Mouse (Mus musculus): ENCODE measurements around the gene Gm45623. TPM values are rescaled to one million over a fixed set of nuclear protein-coding genes. Genes with fewer than 3 reads are reported as not detected.
A peak's percentile ranks its signal among the peaks of the same experiment; 100 is the strongest.

Gm45623 gene
- not detected in 2 replicates for polyA plus RNA-seq (2016; fragmentation: Nextera tagmentation; extraction: Ambion mirVana)

DNA sequence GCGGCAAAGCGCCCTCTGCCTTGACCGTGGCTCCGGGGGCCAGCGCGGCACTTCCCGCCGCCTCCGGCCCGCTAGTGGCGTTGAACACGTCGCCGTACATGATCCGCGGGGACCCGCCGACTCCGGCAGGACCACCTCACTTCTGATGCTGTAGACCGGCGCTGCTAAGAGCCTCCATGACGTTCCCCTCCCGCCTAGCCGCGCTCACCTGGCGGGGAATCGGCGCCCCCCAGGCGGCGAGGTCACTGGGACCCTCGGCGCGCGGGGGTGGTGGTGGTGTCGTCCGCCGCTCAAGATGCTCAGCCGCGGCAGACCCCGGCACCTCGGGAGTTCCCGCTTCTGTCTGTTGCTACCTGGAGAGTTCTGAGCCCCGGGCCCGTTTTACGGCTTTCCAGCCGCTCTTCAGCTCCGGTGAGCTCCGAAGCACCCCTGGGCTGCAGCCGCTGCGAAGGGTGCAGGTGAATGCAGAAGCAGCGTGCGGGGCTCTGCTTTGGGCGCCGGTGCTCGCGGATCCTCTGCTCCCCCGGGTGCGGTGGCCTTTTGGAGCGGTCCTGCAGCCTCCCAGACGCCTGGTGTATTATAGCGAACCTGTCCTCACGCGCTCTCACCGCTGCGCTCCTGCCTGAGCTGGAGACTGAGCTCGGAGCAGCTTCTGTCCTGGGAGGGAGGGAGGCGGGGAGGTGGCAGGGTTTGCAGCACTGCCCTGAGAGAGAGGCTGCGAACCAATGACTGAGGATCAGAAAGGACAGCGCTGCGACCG lies at the start of gene Gm45623:
Gene Gm45623 (minus strand): TSS at position 636 of the 760 bp plus-strand sequence.
- no peaks in the 10 kb centered on the region for H3K9me3 ChIP-seq (replicated peaks)
- no peaks in the 10 kb centered on the region for H3K36me3 ChIP-seq
- peak within 1 kb of the TSS; percentile 59 for H3K4me3 ChIP-seq
- H3K4me1 ChIP-seq = peaks cover 29% of the 10 kb centered on the region
- peak within 1 kb of the TSS; percentile 67 for H3K27ac ChIP-seq
- peaks cover 96% of the 10 kb centered on the region for H3K27me3 ChIP-seq (ENCODE audit: low read depth, poor library complexity, severe bottlenecking)
- WGBS = under 1% methylated on average over 71 of the region's 71 CpGs
- DNase-seq (ENCODE audit: low spot score) = peak; percentile 66

DNA sequence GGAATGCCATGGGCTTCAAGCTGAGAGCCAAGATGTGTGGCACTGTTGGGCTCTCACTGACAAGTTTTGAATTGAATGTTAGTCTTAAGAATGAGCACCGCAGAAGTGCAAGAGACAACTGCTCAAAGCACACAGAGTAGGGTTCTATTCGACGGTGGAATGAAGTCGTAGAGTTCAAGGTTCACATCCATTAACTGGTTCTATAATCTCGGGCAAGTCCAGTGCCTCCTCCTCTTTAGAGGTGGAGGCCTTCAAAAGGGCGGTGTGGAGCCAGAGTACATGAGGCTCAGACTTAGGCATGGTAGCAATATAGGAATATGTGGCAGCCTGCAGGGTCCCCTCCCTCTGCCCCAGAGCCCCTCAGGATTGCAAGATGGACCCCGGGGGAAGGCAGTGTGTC lies 43.8 kb upstream of the Gm45623 start:
- WGBS = 91% methylated on average over 7 of the region's 7 CpGs
- no peak for DNase-seq (ENCODE audit: low spot score)
- peaks cover 4% of the 10 kb centered on the region for H3K4me1 ChIP-seq
- no peak overlapping the region for H3K4me3 ChIP-seq
- H3K36me3 ChIP-seq = no peaks in the 10 kb centered on the region
- H3K9me3 ChIP-seq (replicated peaks) = no peaks in the 10 kb centered on the region
- no peak overlapping the region for H3K27ac ChIP-seq
- no peaks in the 10 kb centered on the region for H3K27me3 ChIP-seq (ENCODE audit: low read depth, poor library complexity, severe bottlenecking)

DNA sequence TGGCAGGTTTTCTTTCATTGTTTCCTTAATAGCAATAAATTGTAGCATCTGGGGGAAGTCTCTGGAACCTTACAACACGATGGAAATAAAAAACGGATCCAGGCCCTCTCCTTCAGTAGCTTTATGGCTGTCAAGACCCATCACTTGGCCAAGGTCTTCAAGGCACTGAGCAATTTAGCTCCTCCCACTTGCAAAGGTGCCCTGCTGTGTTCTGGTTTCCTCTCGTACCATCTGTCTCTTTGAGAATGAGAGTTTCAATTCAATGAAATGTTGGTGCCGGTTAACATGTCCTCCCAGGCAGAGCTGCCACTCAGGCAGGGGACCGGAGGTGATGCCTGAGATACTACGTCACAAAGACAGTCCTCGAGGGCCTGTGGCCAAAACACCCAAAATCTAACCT lies 41.9 kb upstream of the Gm45623 start:
- no peak overlapping the region for H3K27ac ChIP-seq
- H3K4me1 ChIP-seq = peaks cover 10% of the 10 kb centered on the region
- H3K27me3 ChIP-seq (ENCODE audit: low read depth, poor library complexity, severe bottlenecking) = no peaks in the 10 kb centered on the region
- H3K36me3 ChIP-seq = no peaks in the 10 kb centered on the region
- no peak overlapping the region for H3K4me3 ChIP-seq
- 85% methylated on average over 7 of the region's 7 CpGs for WGBS
- DNase-seq (ENCODE audit: low spot score) = no peak
- H3K9me3 ChIP-seq (replicated peaks) = no peaks in the 10 kb centered on the region

DNA sequence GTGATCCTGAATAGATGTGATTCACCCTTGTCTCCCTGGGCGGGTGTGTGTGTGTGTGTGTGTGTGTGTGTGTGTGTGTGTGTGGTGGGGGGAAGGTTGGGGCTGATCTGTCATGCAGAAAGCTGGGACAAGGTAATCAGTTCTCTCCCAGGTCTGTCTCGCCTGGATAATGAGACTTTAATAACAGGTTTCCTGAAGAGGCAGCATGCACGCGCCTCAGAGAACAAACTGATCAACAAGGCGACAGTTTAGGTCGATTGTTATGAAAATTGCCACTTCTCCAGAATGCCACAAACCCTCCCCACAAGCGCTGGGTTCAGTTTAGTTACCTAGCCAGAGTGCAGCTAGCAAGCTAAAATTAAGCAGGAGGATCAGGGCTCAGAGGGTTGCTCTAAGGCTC lies 40.8 kb upstream of the Gm45623 start:
- no peaks in the 10 kb centered on the region for H3K36me3 ChIP-seq
- H3K4me1 ChIP-seq = peaks cover 20% of the 10 kb centered on the region
- H3K27ac ChIP-seq = 0 out of 2 replicates have a peak overlapping the region, but pooled peaks have one; percentile 6
- WGBS = 65% methylated on average over 7 of the region's 7 CpGs
- no peak for DNase-seq (ENCODE audit: low spot score)
- H3K9me3 ChIP-seq (replicated peaks) = no peaks in the 10 kb centered on the region
- no peaks in the 10 kb centered on the region for H3K27me3 ChIP-seq (ENCODE audit: low read depth, poor library complexity, severe bottlenecking)
- no peak overlapping the region for H3K4me3 ChIP-seq

DNA sequence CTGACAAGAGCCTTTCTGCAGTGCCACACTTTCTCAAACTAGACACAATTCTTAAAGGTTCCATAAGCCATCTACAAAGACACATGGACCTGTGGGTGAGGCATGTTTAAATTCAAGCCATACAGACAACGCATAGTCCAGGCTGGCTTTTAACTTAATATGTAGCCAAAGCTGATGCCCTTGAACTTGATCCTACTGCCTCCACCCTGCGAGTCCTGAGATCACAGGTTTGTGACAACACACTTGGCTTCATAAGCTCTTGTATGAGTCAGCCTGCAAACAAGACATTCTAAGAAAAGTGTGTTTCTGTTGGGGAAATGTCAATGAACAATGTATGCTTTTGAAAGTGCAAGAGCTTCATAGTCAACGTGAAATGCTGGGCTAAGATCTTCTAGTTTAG lies 39.2 kb upstream of the Gm45623 start:
- H3K9me3 ChIP-seq (replicated peaks) = no peaks in the 10 kb centered on the region
- 92% methylated on average over 3 of the region's 3 CpGs for WGBS
- peaks cover 25% of the 10 kb centered on the region for H3K4me1 ChIP-seq
- H3K27ac ChIP-seq = no peak overlapping the region
- H3K27me3 ChIP-seq (ENCODE audit: low read depth, poor library complexity, severe bottlenecking) = no peaks in the 10 kb centered on the region
- no peaks in the 10 kb centered on the region for H3K36me3 ChIP-seq
- DNase-seq (ENCODE audit: low spot score) = no peak
- H3K4me3 ChIP-seq = no peak overlapping the region

DNA sequence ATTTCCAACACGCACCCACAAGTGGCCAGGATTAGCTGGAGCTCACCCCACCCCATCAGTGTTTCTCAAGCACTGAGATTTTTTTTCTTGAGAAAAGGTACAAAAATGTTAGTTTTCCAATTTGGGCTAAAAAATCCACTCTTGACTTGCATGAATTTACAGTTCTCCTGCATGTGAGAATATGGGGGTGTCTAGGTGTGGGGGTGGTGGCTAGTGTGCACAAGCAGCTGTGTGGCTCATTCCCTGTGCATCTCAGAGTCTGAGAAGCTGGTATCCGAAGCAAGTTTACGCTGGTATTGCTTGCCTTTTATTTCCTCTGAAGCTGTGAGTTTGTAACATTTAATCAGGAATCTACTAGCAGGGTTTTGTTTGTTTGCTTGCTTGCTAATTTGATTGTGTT lies 37.1 kb upstream of the Gm45623 start:
- DNase-seq (ENCODE audit: low spot score) = no peak
- H3K27me3 ChIP-seq (ENCODE audit: low read depth, poor library complexity, severe bottlenecking) = no peaks in the 10 kb centered on the region
- 95% methylated on average over 3 of the region's 3 CpGs for WGBS
- no peak overlapping the region for H3K4me3 ChIP-seq
- no peaks in the 10 kb centered on the region for H3K9me3 ChIP-seq (replicated peaks)
- H3K36me3 ChIP-seq = no peaks in the 10 kb centered on the region
- no peak overlapping the region for H3K27ac ChIP-seq
- H3K4me1 ChIP-seq = peaks cover 27% of the 10 kb centered on the region

DNA sequence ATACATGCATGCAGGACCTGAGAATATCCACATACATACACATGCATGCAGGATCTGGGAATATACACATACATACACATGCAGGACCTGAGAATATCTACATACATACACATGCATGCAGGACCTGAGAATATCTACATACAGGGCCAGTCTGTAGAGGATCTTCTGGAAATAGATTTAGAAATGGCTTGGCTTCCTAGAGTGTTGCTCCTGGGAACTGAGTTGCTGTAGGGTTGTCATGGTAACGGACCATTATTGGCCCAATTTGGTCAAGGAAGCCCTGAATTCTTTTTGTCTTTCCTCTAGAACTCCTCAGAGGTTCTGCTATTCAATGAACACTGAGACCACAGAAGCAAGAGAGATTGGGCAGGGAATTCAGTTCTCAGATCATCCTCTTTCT lies 29.0 kb upstream of the Gm45623 start:
- no peaks in the 10 kb centered on the region for H3K9me3 ChIP-seq (replicated peaks)
- H3K27ac ChIP-seq = no peak overlapping the region
- H3K4me1 ChIP-seq = 0 out of 2 replicates have a peak, but pooled peaks cover 4% of the 10 kb centered on the region
- H3K27me3 ChIP-seq (ENCODE audit: low read depth, poor library complexity, severe bottlenecking) = no peaks in the 10 kb centered on the region
- H3K4me3 ChIP-seq = no peak overlapping the region
- no peak for DNase-seq (ENCODE audit: low spot score)
- no peaks in the 10 kb centered on the region for H3K36me3 ChIP-seq
- WGBS = 85% methylated on average over 1 of the region's 1 CpGs

DNA sequence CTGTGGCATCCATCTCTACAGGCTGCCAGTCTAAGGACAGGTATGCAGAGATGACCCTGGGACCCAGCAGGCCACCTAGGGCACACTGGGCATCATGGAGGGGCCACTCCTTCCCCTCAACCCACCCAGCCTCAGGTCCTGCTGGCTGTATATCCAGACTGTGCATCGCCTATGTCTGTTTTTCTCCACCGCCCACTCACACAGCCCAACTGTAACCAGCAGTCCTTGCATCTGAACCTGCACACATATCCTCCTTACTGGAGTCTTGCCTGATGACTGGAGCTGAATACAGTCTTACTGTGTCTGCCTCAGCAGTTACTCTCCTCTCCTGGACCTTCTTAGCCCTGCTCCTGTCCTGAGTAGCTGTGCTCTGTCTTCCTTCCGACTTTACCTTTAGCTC lies 28.1 kb upstream of the Gm45623 start:
- Histone ChIP-seq H3K9me3 (replicated peaks) (no peaks in the 10 kb centered on the region), H3K4me1 (0 out of 2 replicates have a peak, but pooled peaks cover 4% of the 10 kb centered on the region), H3K27ac (no peak overlapping the region), H3K4me3 (no peak overlapping the region), H3K27me3 (ENCODE audit: low read depth, poor library complexity, severe bottlenecking) (no peaks in the 10 kb centered on the region), H3K36me3 (no peaks in the 10 kb centered on the region)
- 91% methylated on average over 3 of the region's 3 CpGs for WGBS
- no peak for DNase-seq (ENCODE audit: low spot score)

DNA sequence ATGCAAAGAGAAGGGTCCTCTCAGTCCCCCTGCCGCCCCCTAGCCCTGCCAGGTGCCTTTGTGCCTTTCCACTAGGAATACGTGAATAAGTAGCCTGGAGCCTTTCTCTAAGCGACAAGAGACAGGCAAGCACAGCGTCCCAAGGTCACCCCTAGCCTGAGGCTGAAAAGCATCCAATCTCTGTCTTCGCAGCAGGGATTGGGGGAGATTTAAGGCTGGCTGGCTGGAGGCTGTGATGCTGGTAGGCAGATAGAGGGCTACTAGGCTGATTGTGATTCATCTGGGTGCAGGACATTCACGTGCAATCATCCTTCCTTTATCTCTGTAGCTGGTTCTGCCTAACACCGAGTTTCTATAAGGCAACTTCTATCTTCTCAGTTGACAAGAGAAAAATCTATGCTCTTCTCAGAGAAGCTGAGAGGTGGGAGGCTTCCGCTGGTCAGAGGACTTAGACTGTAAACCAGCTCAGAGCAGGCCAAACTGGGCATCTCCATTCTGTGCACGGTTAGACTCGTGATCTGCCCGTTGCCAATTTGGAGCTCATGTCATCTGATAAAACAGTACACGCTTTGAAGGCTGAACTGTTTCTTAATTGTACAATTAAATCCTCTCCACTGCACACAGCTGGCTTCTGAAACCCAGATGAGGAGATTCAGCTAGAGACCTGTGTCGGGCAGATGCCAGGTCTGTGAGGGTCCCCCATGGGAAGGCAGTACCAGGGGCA lies 27.3 kb upstream of the Gm45623 start:
- Histone ChIP-seq H3K4me3 (no peak overlapping the region), H3K27me3 (ENCODE audit: low read depth, poor library complexity, severe bottlenecking) (no peaks in the 10 kb centered on the region), H3K4me1 (peaks cover 10% of the 10 kb centered on the region; the same call in 1 of the 2 replicates), H3K9me3 (replicated peaks) (no peaks in the 10 kb centered on the region), H3K36me3 (no peaks in the 10 kb centered on the region), H3K27ac (no peak overlapping the region)
- WGBS = 73% methylated on average over 13 of the region's 13 CpGs
- no peak for DNase-seq (ENCODE audit: low spot score)

DNA sequence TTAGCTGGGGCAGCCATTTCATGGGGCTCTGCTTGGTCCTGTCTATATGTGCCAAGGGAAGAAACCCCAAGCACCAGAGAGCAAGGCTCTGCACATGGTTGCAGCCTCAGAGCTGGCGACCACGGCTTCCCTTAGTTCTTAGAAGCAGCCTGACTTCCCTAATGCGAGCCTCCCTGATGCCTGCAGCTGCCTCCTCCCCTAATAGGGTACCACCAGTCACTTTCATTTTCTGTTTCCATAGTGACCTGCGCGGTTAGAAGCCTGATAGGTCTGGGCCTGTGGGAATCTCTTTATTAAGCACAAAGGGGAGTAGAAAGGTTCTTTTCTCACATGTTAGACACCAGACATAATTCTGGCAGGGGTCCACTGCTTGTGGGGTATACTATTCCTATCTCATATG lies 20.7 kb upstream of the Gm45623 start:
- Histone ChIP-seq H3K27ac (no peak overlapping the region), H3K4me1 (peaks cover 43% of the 10 kb centered on the region), H3K4me3 (no peak overlapping the region), H3K27me3 (ENCODE audit: low read depth, poor library complexity, severe bottlenecking) (no peaks in the 10 kb centered on the region), H3K9me3 (replicated peaks) (no peaks in the 10 kb centered on the region), H3K36me3 (no peaks in the 10 kb centered on the region)
- 48% methylated on average over 5 of the region's 5 CpGs for WGBS
- DNase-seq (ENCODE audit: low spot score) = no peak

DNA sequence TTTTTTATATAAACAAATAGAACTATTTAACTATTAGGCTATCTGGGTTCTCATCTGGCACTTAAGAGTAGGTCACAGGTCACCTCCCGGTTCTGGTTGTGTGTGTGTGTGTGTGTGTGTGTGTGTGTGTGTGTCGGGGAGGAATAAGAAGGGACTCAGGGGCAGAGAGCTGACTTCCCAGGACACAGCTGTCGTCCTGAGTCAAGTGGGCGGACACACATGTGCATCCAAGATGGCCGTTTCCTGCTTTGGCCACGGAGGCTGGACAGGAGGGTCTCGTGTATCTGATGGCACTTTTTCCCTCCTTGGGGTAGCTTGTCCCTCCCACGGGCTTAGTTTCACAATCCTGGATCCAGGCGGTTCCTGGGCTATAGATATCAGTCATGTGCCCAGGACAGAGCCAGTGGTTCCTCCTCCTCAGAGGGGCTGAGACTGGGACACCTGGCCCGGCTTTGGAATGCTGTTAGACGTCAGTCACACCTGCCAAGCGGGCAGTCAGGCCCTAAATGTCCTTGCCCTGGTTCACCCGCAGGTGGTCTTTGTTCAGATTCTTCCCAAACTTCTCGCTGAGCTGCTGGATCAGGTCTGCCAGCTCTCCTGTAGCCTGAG lies 19.7 kb upstream of the Gm45623 start:
- Histone ChIP-seq H3K4me3 (no peak overlapping the region), H3K9me3 (replicated peaks) (no peaks in the 10 kb centered on the region), H3K27ac (no peak overlapping the region), H3K36me3 (no peaks in the 10 kb centered on the region), H3K27me3 (ENCODE audit: low read depth, poor library complexity, severe bottlenecking) (no peaks in the 10 kb centered on the region), H3K4me1 (peaks cover 52% of the 10 kb centered on the region)
- no peak for DNase-seq (ENCODE audit: low spot score)
- WGBS = 53% methylated on average over 14 of the region's 14 CpGs

DNA sequence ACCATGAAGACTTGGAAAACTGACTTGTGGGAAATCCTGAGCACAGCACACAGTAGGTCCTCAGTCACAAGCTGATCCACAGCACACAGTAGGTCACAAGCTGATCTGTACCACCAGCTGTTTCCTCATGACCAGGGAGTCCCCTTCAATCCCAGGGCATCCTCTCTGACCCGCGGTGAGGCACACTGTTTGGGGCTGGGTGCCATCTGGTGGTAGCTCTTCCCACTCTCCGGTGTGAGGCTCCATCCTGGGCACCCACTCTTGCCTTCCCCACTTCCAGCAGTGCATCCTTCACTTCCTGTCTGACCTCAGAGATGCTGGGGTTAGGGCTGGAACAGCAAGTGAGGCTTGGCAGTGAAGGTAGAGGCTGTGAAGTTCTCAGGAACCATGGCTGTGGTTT lies 19.0 kb upstream of the Gm45623 start:
- 53% methylated on average over 3 of the region's 3 CpGs for WGBS

DNA sequence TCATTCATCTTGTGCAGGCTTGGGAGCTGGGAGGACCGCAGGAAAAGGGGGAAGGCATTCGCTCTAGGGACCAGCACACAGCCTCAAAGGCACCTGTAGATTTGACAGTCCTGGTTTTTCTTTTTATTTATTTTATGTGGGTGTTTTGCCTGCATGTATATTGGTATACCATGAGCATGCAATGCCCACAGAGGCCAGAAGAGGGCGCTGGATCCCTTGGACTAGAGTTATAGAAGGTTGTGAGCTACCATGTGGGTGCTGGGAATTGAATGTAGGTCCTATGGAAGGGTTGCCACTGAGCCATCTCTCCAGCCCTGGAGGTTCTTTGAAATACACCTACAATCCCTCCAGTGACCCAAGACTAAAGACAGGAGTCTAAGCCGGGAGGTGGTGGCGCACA lies 17.2 kb upstream of the Gm45623 start:
- Histone ChIP-seq H3K27ac (no peak overlapping the region), H3K27me3 (ENCODE audit: low read depth, poor library complexity, severe bottlenecking) (no peaks in the 10 kb centered on the region), H3K4me3 (no peak overlapping the region), H3K4me1 (peaks cover 57% of the 10 kb centered on the region), H3K36me3 (no peaks in the 10 kb centered on the region), H3K9me3 (replicated peaks) (no peaks in the 10 kb centered on the region)
- WGBS = 71% methylated on average over 5 of the region's 5 CpGs
- no peak for DNase-seq (ENCODE audit: low spot score)

More for the DNA sequence above, 19.0 kb upstream of the Gm45623 start:
- H3K27ac ChIP-seq = no peak overlapping the region
- no peaks in the 10 kb centered on the region for H3K9me3 ChIP-seq (replicated peaks)
- no peaks in the 10 kb centered on the region for H3K36me3 ChIP-seq
- DNase-seq (ENCODE audit: low spot score) = no peak
- no peak overlapping the region for H3K4me3 ChIP-seq
- peaks cover 52% of the 10 kb centered on the region for H3K4me1 ChIP-seq
- no peaks in the 10 kb centered on the region for H3K27me3 ChIP-seq (ENCODE audit: low read depth, poor library complexity, severe bottlenecking)
